Mouse (Mus musculus) cerebellum, postnatal 25 days (tissue): ENCODE results near the gene Olfr352.

Source experiments
- DNase-seq, 2 experiments: peaks; one replicate each; pipeline ENCODE4 v3.0.0; 2021; ENCODE audit warnings: mixed read lengths in 2 of 2

Olfr352 gene

GRCm38 (mm10) chr2:36868160-36868559, at the start of gene Olfr352:
Olfr352 (plus strand) TSS chr2:36868460.
- no peak for DNase-seq

DNA sequence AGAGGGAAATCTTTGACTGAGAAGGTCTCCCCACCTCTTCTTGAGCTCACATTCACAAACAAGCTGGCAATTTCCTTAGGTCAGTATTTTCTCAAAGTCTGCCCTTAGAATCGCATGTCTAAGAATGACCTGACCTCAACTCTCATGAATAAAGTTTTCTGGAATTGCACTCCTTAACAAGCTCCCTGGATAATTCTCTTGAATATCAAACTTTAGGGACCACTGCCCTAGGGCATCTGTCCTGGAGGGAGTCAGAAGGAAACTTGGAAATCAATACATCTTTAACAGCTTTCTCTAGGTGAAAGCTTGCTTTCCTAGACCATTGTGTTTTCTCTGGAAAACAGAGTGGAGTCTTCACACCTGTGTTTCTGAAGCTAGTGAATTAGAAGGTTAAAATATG, 22.2 kb upstream of the Olfr352 start, which contains the start of gene Olfr350:
Gene Olfr350, plus strand, starts transcription at position 301 of the 400 bp plus-strand sequence.
- DNase-seq, result no peak

DNA sequence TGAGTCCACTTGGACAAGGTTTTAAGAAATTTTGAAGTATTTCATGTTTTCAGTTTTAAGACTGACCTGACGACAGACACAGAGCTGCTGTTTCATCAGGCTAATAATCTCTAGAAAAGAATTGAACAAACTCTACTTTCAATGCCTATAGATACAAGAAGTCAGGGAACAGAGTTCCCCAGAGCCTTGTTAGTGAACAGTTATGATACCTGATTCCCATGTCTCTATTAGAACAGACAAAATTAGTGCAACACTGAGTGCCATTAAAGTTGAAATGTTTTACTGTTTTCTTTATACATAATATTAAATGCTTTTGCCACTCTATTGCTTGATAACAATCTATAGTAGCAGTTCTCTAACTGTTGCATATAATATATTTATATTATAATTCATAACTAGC, 5.7 kb upstream of the Olfr352 start, which contains the start of gene Olfr351:
Gene Olfr351, minus strand, starts transcription at position 101 of the 400 bp plus-strand sequence.
- DNase-seq, result no peak

DNA sequence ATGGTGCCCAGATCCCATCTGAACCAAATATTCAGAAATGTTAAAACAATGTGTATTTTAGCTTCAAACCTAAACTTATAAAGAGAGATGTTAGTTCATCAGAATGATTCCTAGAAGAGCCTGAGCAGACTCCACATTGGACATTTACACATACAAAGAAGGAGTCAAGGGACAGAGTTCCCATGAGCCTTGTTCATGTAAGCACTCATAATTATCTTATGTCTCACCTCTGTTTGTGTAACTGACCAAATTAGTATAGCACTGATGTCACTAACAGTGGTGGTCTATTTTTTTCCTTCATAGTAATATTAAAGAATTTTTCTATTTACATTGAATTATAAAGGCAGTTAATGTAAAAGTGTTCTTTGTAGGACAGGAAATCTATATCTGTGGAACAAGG, 24.6 kb downstream of the Olfr352 start, which contains the start of gene Olfr353:
Gene Olfr353, minus strand, starts transcription at position 101 of the 400 bp plus-strand sequence.
- DNase-seq, result no peak

DNA sequence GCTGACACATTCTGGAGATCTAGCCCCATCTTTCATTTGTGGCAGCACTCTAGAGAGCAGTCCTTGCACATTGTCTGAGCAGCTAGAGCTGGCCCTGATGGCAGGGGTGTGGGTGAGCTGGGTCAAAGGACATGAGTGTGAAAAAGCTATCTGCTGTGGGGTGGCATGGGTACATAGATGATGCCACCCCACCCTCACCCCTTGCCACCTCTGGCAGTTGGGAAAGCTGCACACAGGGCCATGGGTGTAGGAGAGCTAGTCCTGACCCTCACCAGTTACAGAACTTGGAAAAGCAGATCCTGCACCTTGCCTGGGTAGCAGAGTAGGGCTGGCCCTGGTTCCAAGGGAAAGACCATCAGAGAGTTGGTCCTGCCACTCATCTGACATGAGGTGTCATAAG, 28.9 kb downstream of the Olfr352 start:
- DNase-seq, result no peak

DNA sequence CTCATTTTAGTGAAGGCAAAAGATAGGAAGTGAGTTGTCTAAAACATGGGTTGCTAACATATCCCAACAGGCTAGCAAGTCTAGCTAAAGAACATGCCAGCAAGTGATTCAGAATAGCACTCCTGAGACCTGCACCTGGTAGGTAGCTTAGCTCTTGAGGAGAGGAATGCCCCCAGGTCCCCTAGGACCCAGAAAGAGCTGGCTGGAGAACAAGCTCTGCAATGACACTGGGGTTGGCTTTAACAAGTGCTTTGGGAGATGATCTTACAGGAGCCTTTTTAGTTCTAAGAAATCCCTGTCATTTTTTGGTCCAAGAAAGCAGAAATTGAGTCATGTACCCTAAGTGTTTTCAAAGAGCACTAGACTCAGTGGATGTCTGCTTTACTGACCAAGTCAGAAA, 37.1 kb downstream of the Olfr352 start, which contains the start of gene Olfr354:
Gene Olfr354, plus strand, starts transcription at position 301 of the 400 bp plus-strand sequence.
- no peak for DNase-seq
